Mouse (Mus musculus): ENCODE data around the gene Mdh1b.

DNA sequence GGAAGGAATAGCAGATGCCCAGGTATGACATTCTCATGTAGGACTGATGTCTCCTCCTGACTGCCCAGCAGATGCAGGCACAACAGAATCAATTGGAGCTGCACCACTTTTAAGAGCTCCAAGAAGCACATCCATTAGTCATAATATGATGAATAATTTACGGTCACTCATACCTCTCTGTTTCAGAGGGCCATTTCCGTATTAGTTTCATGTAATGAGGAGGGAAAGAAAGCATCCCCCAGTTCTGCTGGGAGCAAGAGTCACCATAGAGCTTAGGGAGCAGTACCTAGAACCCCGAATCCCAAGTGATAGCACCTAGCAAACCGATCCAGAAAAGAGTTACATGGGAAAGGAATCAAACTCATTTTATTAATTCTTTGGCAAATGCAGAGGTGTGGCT lies 43.3 kb downstream of the Mdh1b start, which contains the start of gene Dytn:
- TF ChIP-seq GATA1 (IDR thresholded peaks at IDR 0.05; ENCODE audit: borderline replicate concordance, low read length) (no peak), FLI1 (IDR thresholded peaks at IDR 0.05; ENCODE audit: low read length) (no peak)
